Mouse (Mus musculus) hindbrain, embryonic 15.5 days (tissue): ENCODE measurements around the gene Gm4491. TPM values are rescaled to one million over a fixed set of nuclear protein-coding genes. Genes with fewer than 3 reads are reported as not detected.
"Not testable (repeated sequence)": the region's sequence is repeated elsewhere in the genome, so short reads cannot be mapped to it uniquely, and the experiment has no call there.

Source experiments
- ATAC-seq: fragments of 200-750 bp; cut with Nextera tagmentation; 2 replicates; pipeline ENCODE4 v1.8.0; 2017; ENCODE audit warnings: low read depth, moderate number of reproducible peaks, moderate TSS enrichment; ENCODE audit not compliant: low FRiP score
- H3K27ac ChIP-seq: fragments of 300-500 bp; sonication (generic); replicated peaks from 2 replicates; pipeline ENCODE4 v1.5.1; 2015; ENCODE audit warnings: mild to moderate bottlenecking, inconsistent platforms
- H3K27me3 ChIP-seq: fragments of 300-500 bp; sonication (generic); 2 replicates; pipeline ENCODE4 v1.6.1; 2015; ENCODE audit warnings: control low read depth, inconsistent platforms
- H3K36me3 ChIP-seq: fragments of 300-500 bp; sonication (generic); 2 replicates; pipeline ENCODE4 v1.6.1; 2015; ENCODE audit warnings: control low read depth, inconsistent platforms
- H3K4me1 ChIP-seq: fragments of 300-500 bp; sonication (generic); replicated peaks from 2 replicates; pipeline ENCODE4 v1.6.1; 2015; ENCODE audit warnings: control low read depth, inconsistent platforms
- H3K4me2 ChIP-seq: fragments of 300-500 bp; sonication (generic); 2 replicates; pipeline ENCODE4 v1.6.1; 2015; ENCODE audit warnings: moderate library complexity, mild to moderate bottlenecking, inconsistent platforms
- H3K4me3 ChIP-seq: fragments of 300-500 bp; sonication (generic); 2 replicates; pipeline ENCODE4 v1.5.1; 2015; ENCODE audit warnings: mild to moderate bottlenecking, inconsistent platforms
- H3K9ac ChIP-seq: fragments of 300-500 bp; sonication (generic); 2 replicates; pipeline ENCODE4 v1.6.1; 2015; ENCODE audit warnings: inconsistent platforms
- H3K9me3 ChIP-seq: fragments of 300-500 bp; sonication (generic); 2 replicates; pipeline ENCODE4 v1.6.1; 2016; ENCODE audit warnings: control low read depth, inconsistent platforms
- WGBS: fragments of 180-500 bp; shearing (Covaris S2); methylation state at CpG from one replicate; pipeline ENCODE4 v1.1.7; 2015; 5-methylcytosine and 5-hydroxymethylcytosine counted together
- polyA plus RNA-seq: library from polyadenylated mRNA; unstranded; fragments of >200 nt; fragmentation: Nextera tagmentation; extraction: Ambion mirVana; gene quantifications from 2 replicates; pipeline ENCODE4 v1.2.1, GENCODE M21; 2015

Gm4491 gene
- polyA plus RNA-seq, 1 experiment from 2014 or later: 0.26 TPM

- no peak overlapping the region for H3K4me3 ChIP-seq
- H3K27me3 ChIP-seq: no peaks in the 10 kb centered on the region
- H3K4me2 ChIP-seq: no peak overlapping the region
- WGBS: 86% methylated on average over 6 of the region's 6 CpGs
- no peak overlapping the region for H3K27ac ChIP-seq
- H3K9ac ChIP-seq: no peak overlapping the region
- no peaks in the 10 kb centered on the region for H3K9me3 ChIP-seq
- H3K4me1 ChIP-seq: no peaks in the 10 kb centered on the region
- H3K36me3 ChIP-seq: no peaks in the 10 kb centered on the region
- ATAC-seq: no peak
Measured at GRCm38 (mm10) chr14:57075537-57075936, 40.1 kb downstream of the Gm4491 start.

GRCm38 (mm10) chr14:57069906-57070305 lies 45.8 kb downstream of the Gm4491 start:
- H3K4me2 ChIP-seq, H3K4me3 ChIP-seq, H3K36me3 ChIP-seq, ATAC-seq, H3K4me1 ChIP-seq, H3K9me3 ChIP-seq, H3K9ac ChIP-seq, H3K27me3 ChIP-seq, H3K27ac ChIP-seq: not testable (repeated sequence)
- WGBS: 0% methylated on average over 2 of the region's 2 CpGs

- H3K36me3 ChIP-seq: no peaks in the 10 kb centered on the region
- H3K27me3 ChIP-seq: no peaks in the 10 kb centered on the region
- ATAC-seq: no peak
- H3K4me1 ChIP-seq: no peaks in the 10 kb centered on the region
- no peaks in the 10 kb centered on the region for H3K9me3 ChIP-seq
- H3K4me2 ChIP-seq: no peak overlapping the region
- no peak overlapping the region for H3K27ac ChIP-seq
- no peak overlapping the region for H3K4me3 ChIP-seq
- H3K9ac ChIP-seq: no peak overlapping the region
Measured at GRCm38 (mm10) chr14:57066053-57066452, 49.6 kb downstream of the Gm4491 start.

Other genes with a start within 250 kb of the Gm4491 start
- gene Zmym2, start 229.2 kb downstream of the Gm4491 start, polyA plus RNA-seq: 47.5 and 56.7 TPM in 2 replicates
- 0.21 and 0.90 TPM in 2 replicates for gene Gja3, start 57.8 kb downstream of the Gm4491 start, polyA plus RNA-seq
- 16.5 and 21.6 TPM in 2 replicates for gene Gjb2, start 11.2 kb downstream of the Gm4491 start, polyA plus RNA-seq
- 21.0 and 27.7 TPM in 2 replicates for gene Gjb6, start 17.7 kb upstream of the Gm4491 start, polyA plus RNA-seq